Comparison of ENCODE assay signal across 8 mouse cellular contexts in genomic region chr15:84212031-84212755, GRCm38 (mm10). TPM values are rescaled to one million over a fixed set of nuclear protein-coding genes. Genes with fewer than 3 reads are reported as not detected.
DNase-seq lines count a peak whose midpoint lies in the region; ATAC-seq and TF ChIP-seq lines count a peak whose summit lies in the region.

No protein-coding gene starts in this region.

- H3K4me3 ChIP-seq in forebrain, embryonic 10.5 days = no peak overlapping the region
- H3K4me3 ChIP-seq in lung, adult 2 months (replicated peaks; ENCODE audit: extremely low read depth, low read depth, low read length) = no peak overlapping the region

- H3K36me3 ChIP-seq in forebrain, embryonic 10.5 days (replicated peaks) = peaks cover 74% of the 10 kb centered on the region

- DNase-seq in brain, embryonic 18.5 days (ENCODE audit: low read depth, low spot score) = peak; percentile 73
- peak; percentile 85 for DNase-seq in forebrain, embryonic 10.5 days (ENCODE audit: extremely low spot score, low spot score)
- DNase-seq in heart, postnatal 14 days = peak; percentile 89 to 96
- DNase-seq in layer of hippocampus, adult 18-20 months (ENCODE audit: low spot score in 2 of 2) = peak; percentile 78 to 93
- DNase-seq in lung, adult 2 months = peak; percentile 83
- DNase-seq in thymus, adult 18-20 months = peak; percentile 50 to 58

- WGBS in forebrain, embryonic 10.5 days = 44% methylated on average over 6 of the region's 6 CpGs
- WGBS in lung, adult 2 months = 44% methylated on average over 6 of the region's 6 CpGs

- H3K27ac ChIP-seq in forebrain, embryonic 10.5 days = no peak overlapping the region

- no peaks in the 10 kb centered on the region for H3K9me3 ChIP-seq in forebrain, embryonic 10.5 days

- TF ChIP-seq POLR2A in lung, adult 2 months (IDR thresholded peaks at IDR 0.05; ENCODE audit: borderline replicate concordance, extremely low read depth, low read depth, low read length) = no peak

- TF ChIP-seq CTCF in lung, adult 2 months (IDR thresholded peaks at IDR 0.05; ENCODE audit: insufficient read depth, low read length) = peak; percentile 100

- peaks cover 53% of the 10 kb centered on the region for H3K4me1 ChIP-seq in forebrain, embryonic 10.5 days
- no peaks in the 10 kb centered on the region for H3K4me1 ChIP-seq in lung, adult 2 months (ENCODE audit: control insufficient read depth, insufficient read depth, low read length)

- ATAC-seq in CD4-positive, CD25-positive, alpha-beta regulatory T cell, adult 4 months = peak; percentile 65
- ATAC-seq in neutrophil, adult 5-6 weeks (ENCODE audit: extremely low read depth, insufficient number of reproducible peaks, low FRiP score, poor library complexity, severe bottlenecking) = peak; percentile 48; the same call in 1 of the 2 replicates

- intact Hi-C loops in heart, postnatal 14 days (cut with DNase I) = loop anchor here (1.0 to 2.0 kb wide), 3 partner anchors 73 to 419 kb away; no protein-coding TSS in a partner anchor

- no peaks in the 10 kb centered on the region for H3K27me3 ChIP-seq in forebrain, embryonic 10.5 days (ENCODE audit: poor library complexity, severe bottlenecking)

RNA-seq across cellular contexts. Expression of gene Parvb, which starts 19.6 kb away (rescaled TPM):
- polyA plus RNA-seq in CD4-positive, CD25-positive, alpha-beta regulatory T cell, adult 4 months (2017; shearing (Covaris generic)) = 1 to 10 TPM in 1 of 2 experiments, not detected in 1; 2.4 TPM
- polyA plus RNA-seq in forebrain, embryonic 10.5 days (2016; fragmentation: Nextera tagmentation; extraction: Ambion mirVana) = 3.3 and 4.4 TPM in 2 replicates
- 100 to 1,000 TPM; 149 to 151 TPM for total RNA-seq in heart, postnatal 14 days (2021)
- total RNA-seq in layer of hippocampus, adult 18-20 months (2021) = 10 to 100 TPM; 28.8 to 29.5 TPM
- polyA plus RNA-seq in lung, adult 2 months (2012; rRNA removed) = 39.3 and 47.5 TPM in 2 replicates
- 1.8 and 10.5 TPM in 2 replicates for total RNA-seq in neutrophil, adult 5-6 weeks (2017)

RNA-seq across cellular contexts. Expression of gene Samm50, which starts 20.2 kb away (rescaled TPM):
- 10 to 100 TPM; 44.3 to 56.1 TPM for polyA plus RNA-seq in CD4-positive, CD25-positive, alpha-beta regulatory T cell, adult 4 months (2017; shearing (Covaris generic))
- 112 and 113 TPM in 2 replicates for polyA plus RNA-seq in forebrain, embryonic 10.5 days (2016; fragmentation: Nextera tagmentation; extraction: Ambion mirVana)
- 100 to 1,000 TPM; 265 to 269 TPM for total RNA-seq in heart, postnatal 14 days (2021)
- total RNA-seq in layer of hippocampus, adult 18-20 months (2021) = 100 to 1,000 TPM; 103 to 105 TPM
- polyA plus RNA-seq in lung, adult 2 months (2012; rRNA removed) = 7.2 and 12.4 TPM in 2 replicates
- total RNA-seq in neutrophil, adult 5-6 weeks (2017) = 34.3 and 44.5 TPM in 2 replicates

RNA-seq across cellular contexts. Expression of gene Pnpla3, which starts 44.6 kb away (rescaled TPM):
- polyA plus RNA-seq in CD4-positive, CD25-positive, alpha-beta regulatory T cell, adult 4 months (2017; shearing (Covaris generic)) = 1 to 10 TPM in 1 of 2 experiments, not detected in 1; 1.9 TPM
- 1.5 and 1.8 TPM in 2 replicates for polyA plus RNA-seq in forebrain, embryonic 10.5 days (2016; fragmentation: Nextera tagmentation; extraction: Ambion mirVana)
- 10 to 100 TPM in 1 of 2 experiments, 1 to 10 TPM in 1; 8.2 to 10.4 TPM for total RNA-seq in heart, postnatal 14 days (2021)
- 1 to 10 TPM; 6.4 to 7.4 TPM for total RNA-seq in layer of hippocampus, adult 18-20 months (2021)
- 31.9 and 33.9 TPM in 2 replicates for polyA plus RNA-seq in lung, adult 2 months (2012; rRNA removed)
- total RNA-seq in neutrophil, adult 5-6 weeks (2017) = not detected in 2 replicates

Comparison
In these comparisons a context has a peak if more than half of its experiments do, and no peak if none do; other contexts are left out.
1. RNA of gene Parvb, which starts 19.6 kb away (total RNA-seq): 149 to 151 TPM in heart, postnatal 14 days; 28.8 to 29.5 TPM in layer of hippocampus, adult 18-20 months and 1.8 to 10.5 TPM in neutrophil, adult 5-6 weeks; every median in the first group is over 4 times any median in the second.
2. Peak in every context shown above with its lines, with median percentiles within 50 percentile points of each other: DNase-seq.